Mouse (Mus musculus): ENCODE data around the gene Slc25a29.

- TF ChIP-seq POLR2A (IDR thresholded peaks at IDR 0.05; ENCODE audit: borderline replicate concordance, extremely low read depth, insufficient read depth, insufficient read length, poor library complexity, severe bottlenecking): no peak
- no peak for TF ChIP-seq CTCF (IDR thresholded peaks at IDR 0.05; ENCODE audit: borderline replicate concordance, extremely low read depth, insufficient read depth, insufficient read length)
Observed at GRCm38 (mm10) chr12:108787329-108787728, 48.4 kb downstream of the Slc25a29 start.

Data from brain, embryonic 14.5 days (tissue).